8 mouse cellular contexts compared by ENCODE assay signal in the genomic region with DNA sequence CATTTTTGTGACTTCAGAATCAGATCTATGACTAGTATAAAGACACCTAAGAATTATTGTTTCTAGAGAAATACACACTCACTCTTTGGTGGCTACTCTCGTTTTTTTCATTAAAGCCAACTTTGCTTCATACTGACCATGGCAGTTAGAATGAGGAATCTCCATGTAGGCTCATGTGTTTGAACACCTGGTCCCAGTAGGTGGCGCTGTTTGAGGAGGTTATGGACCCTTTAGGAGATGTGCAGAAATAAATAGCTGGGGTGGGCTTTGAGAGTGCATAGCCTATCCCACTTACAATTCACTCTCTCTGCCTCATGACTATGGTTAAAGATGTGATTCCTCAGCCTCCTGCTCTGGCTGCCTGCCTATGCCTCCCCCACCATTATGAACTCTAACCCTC.
DNase-seq lines count a peak whose midpoint lies in the region; ATAC-seq and TF ChIP-seq lines count a peak whose summit lies in the region.

No protein-coding gene starts in this region.

- H3K4me2 ChIP-seq in liver, embryonic 12.5 days: no peak overlapping the region
- no peak overlapping the region for H3K4me2 ChIP-seq in lung, embryonic 14.5 days

- H3K9ac ChIP-seq in liver, embryonic 12.5 days: no peak overlapping the region
- no peak overlapping the region for H3K9ac ChIP-seq in lung, embryonic 14.5 days

- TF ChIP-seq CTCF in lung, embryonic 14.5 days (IDR thresholded peaks at IDR 0.05; ENCODE audit: low read depth): peak; percentile 59

- H3K27ac ChIP-seq in liver, embryonic 12.5 days: no peak overlapping the region
- H3K27ac ChIP-seq in lung, embryonic 14.5 days (ENCODE audit: low read depth): no peak overlapping the region

- no peaks in the 10 kb centered on the region for H3K9me3 ChIP-seq in liver, embryonic 12.5 days (replicated peaks)
- H3K9me3 ChIP-seq in lung, embryonic 14.5 days (ENCODE audit: low read depth, low read length): no peaks in the 10 kb centered on the region

- no peaks in the 10 kb centered on the region for H3K36me3 ChIP-seq in liver, embryonic 12.5 days
- H3K36me3 ChIP-seq in lung, embryonic 14.5 days (ENCODE audit: insufficient read depth): no peaks in the 10 kb centered on the region

- intact Hi-C loops in gastrocnemius, postnatal 14 days (cut with DNase I; ENCODE audit: low total_unique reads): no loop called here

- no peaks in the 10 kb centered on the region for H3K27me3 ChIP-seq in liver, embryonic 12.5 days (replicated peaks)
- H3K27me3 ChIP-seq in lung, embryonic 14.5 days (ENCODE audit: insufficient read depth, low read length): no peaks in the 10 kb centered on the region

- no peak overlapping the region for H3K4me3 ChIP-seq in liver, embryonic 12.5 days
- H3K4me3 ChIP-seq in lung, embryonic 14.5 days (ENCODE audit: low read depth, low read length): no peak overlapping the region

- no peak for ATAC-seq in liver, embryonic 12.5 days
- no peak for ATAC-seq in lung, embryonic 14.5 days (ENCODE audit: insufficient read depth)
- no peak for ATAC-seq in granulocyte monocyte progenitor cell, adult 5-6 weeks (replicated peaks; ENCODE audit: poor library complexity, severe bottlenecking)

- DNase-seq in cerebellum, postnatal 14 days: peak; percentile 13 to 63
- DNase-seq in cerebellum, adult 9-10 months: no peak
- peak; percentile 44 for DNase-seq in liver
- DNase-seq in embryo, embryonic 10 days (ENCODE audit: low spot score): peak; percentile 77
- peak; percentile 70 for DNase-seq in lung, embryonic 14.5 days
- no peak for DNase-seq in gastrocnemius, postnatal 14 days

- no peaks in the 10 kb centered on the region for H3K4me1 ChIP-seq in liver, embryonic 12.5 days
- H3K4me1 ChIP-seq in lung, embryonic 14.5 days (ENCODE audit: insufficient read depth): no peaks in the 10 kb centered on the region

- 15% methylated on average over 2 of the region's 2 CpGs for WGBS in liver, embryonic 12.5 days (ENCODE audit: insufficient replicate concordance)
- WGBS in lung, embryonic 14.5 days: 23% methylated on average over 2 of the region's 2 CpGs

Comparison
In these comparisons a context has a peak if more than half of its experiments do, and no peak if none do; other contexts are left out.
1. DNase-seq: peak in cerebellum, postnatal 14 days (2 of 2), liver (single experiment), embryo, embryonic 10 days (single experiment) and lung, embryonic 14.5 days (single experiment); none in cerebellum, adult 9-10 months (single experiment) and gastrocnemius, postnatal 14 days (single experiment).